Mouse (Mus musculus) embryonic fibroblast, embryonic 13.5 days (primary cell): Measurements from ENCODE around the gene Arl4c.

Experiments used
- CTCF ChIP-seq: IDR thresholded peaks from 2 replicates; pipeline ENCODE4 v1.5.1; 2011; ENCODE audit warnings: mild to moderate bottlenecking, control low read depth, low read length, moderate library complexity, borderline replicate concordance; ENCODE audit not compliant: insufficient read depth
- POLR2A ChIP-seq: IDR thresholded peaks from 2 replicates; pipeline ENCODE4 v1.6.1; 2011; ENCODE audit warnings: low read depth, mild to moderate bottlenecking, control low read depth, low read length, moderate library complexity

- TF ChIP-seq CTCF (no peak), POLR2A (peak; percentile 84)
Observed at GRCm38 (mm10) chr1:88701870-88702661, at the start of gene Arl4c.
